Mouse (Mus musculus): ENCODE measurements around the gene F3.

DNA sequence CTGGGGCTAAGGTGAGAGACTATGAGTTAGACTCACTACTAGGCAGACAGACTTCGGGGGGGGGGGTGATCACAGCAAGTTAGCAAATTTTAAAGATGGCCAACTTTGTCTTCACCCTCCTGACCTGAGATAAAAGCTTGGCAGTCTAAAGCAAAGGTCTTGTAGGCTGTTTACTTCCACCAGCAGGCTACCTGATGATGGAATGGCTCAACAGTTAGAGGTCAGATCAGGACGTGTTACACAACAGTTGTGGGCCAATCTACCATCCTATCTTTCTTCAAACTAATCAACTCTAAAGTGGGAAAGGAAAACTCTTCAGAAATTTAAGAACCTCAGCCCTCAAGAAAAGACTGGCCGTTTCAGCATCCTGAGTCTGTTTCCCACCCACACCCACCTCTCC lies 43.1 kb upstream of the F3 start:
- TF ChIP-seq CHD2 (IDR thresholded peaks at IDR 0.05; ENCODE audit: low read depth, low read length) (no peak), MAFK (IDR thresholded peaks at IDR 0.05; ENCODE audit: insufficient read depth, low read depth, low read length) (no peak), HCFC1 (IDR thresholded peaks at IDR 0.05; ENCODE audit: borderline replicate concordance, insufficient read depth, low read length) (no peak), ZC3H11A (IDR thresholded peaks at IDR 0.05; ENCODE audit: borderline replicate concordance, low read depth, low read length) (no peak)
